Mouse (Mus musculus) left cerebral cortex, postnatal 10 days (tissue): Measurements from ENCODE around the gene Megf8. TPM values are rescaled to one million over a fixed set of nuclear protein-coding genes. Genes with fewer than 3 reads are reported as not detected.

ENCODE experiments used
- DNase-seq, 2 experiments: peaks; one replicate each; pipeline ENCODE4 v3.0.0; 2021 to 2022; ENCODE audit warnings: low spot score in 2 of 2, mixed read lengths in 1 of 2; ENCODE audit errors: extremely low spot score in 1 of 2
- intact Hi-C: fragments of 180-260 bp; cut with DNase I; formaldehyde crosslinking; loops from one replicate; pipeline ENCODE4 v1.15.1; 2025
- total RNA-seq, 2 experiments: library from RNA; stranded (reverse); gene quantifications; 2 replicates each; pipeline ENCODE4 v1.2.3; 2021

Gene Megf8
- total RNA-seq, 2 experiments from 2014 or later = 90.4 to 91.8 TPM

GRCm38 (mm10) chr7:25292107-25292506 lies 24.9 kb upstream of the Megf8 start:
- DNase-seq = peak in 1 of 2 experiments; percentile 55
- intact Hi-C loops = no loop called here

- no peak for DNase-seq
- intact Hi-C loops = no loop called here
Measured at GRCm38 (mm10) chr7:25293191-25293739, 23.7 kb upstream of the Megf8 start.

GRCm38 (mm10) chr7:25294495-25294894 lies 22.5 kb upstream of the Megf8 start:
- no peak for DNase-seq
- intact Hi-C loops = no loop called here

GRCm38 (mm10) chr7:25294960-25295722 lies 21.8 kb upstream of the Megf8 start:
- no peak for DNase-seq
- intact Hi-C loops = no loop called here

GRCm38 (mm10) chr7:25296945-25297453 lies 20.0 kb upstream of the Megf8 start:
- DNase-seq = no peak
- intact Hi-C loops = no loop called here

GRCm38 (mm10) chr7:25297454-25298325 lies 19.3 kb upstream of the Megf8 start, which contains the start of gene Pafah1b3:
Gene Pafah1b3 (minus strand): TSS chr7:25297986.
- peak; percentile 86 to 90 for DNase-seq
- intact Hi-C loops = no loop called here

GRCm38 (mm10) chr7:25301063-25301462 lies 15.9 kb upstream of the Megf8 start, which contains the start of gene Prr19:
Gene Prr19 (plus strand): TSS chr7:25301411.
- peak in 1 of 2 experiments; percentile 73 for DNase-seq
- intact Hi-C loops = no loop called here

- intact Hi-C loops = no loop called here
- no peak for DNase-seq
Measured at GRCm38 (mm10) chr7:25303003-25303684, 13.8 kb upstream of the Megf8 start.

GRCm38 (mm10) chr7:25303685-25304006 lies 13.3 kb upstream of the Megf8 start:
- peak in 1 of 2 experiments; percentile 16 for DNase-seq
- intact Hi-C loops = no loop called here

GRCm38 (mm10) chr7:25305481-25305880 lies 11.5 kb upstream of the Megf8 start:
- intact Hi-C loops = no loop called here
- no peak for DNase-seq

GRCm38 (mm10) chr7:25305956-25306613 lies 10.9 kb upstream of the Megf8 start, which contains the start of gene Tmem145:
Gene Tmem145 (plus strand): TSS chr7:25306106.
- DNase-seq = peak in 1 of 2 experiments; percentile 67
- intact Hi-C loops = no loop called here

- intact Hi-C loops = no loop called here
- no peak for DNase-seq
Measured at GRCm38 (mm10) chr7:25306614-25306996, 10.4 kb upstream of the Megf8 start.

GRCm38 (mm10) chr7:25308702-25309318 lies 8.2 kb upstream of the Megf8 start:
- intact Hi-C loops = no loop called here
- no peak for DNase-seq

- intact Hi-C loops = no loop called here
- no peak for DNase-seq
Measured at GRCm38 (mm10) chr7:25309425-25309824, 7.5 kb upstream of the Megf8 start.

- no peak for DNase-seq
- intact Hi-C loops = no loop called here
Measured at GRCm38 (mm10) chr7:25311193-25311592, 5.8 kb upstream of the Megf8 start.

- no peak for DNase-seq
- intact Hi-C loops = no loop called here
Measured at GRCm38 (mm10) chr7:25313325-25313724, 3.6 kb upstream of the Megf8 start.

- peak in 1 of 2 experiments; percentile 65 for DNase-seq
- intact Hi-C loops = loop anchor here (5.0 kb wide), 3 partner anchors 32 to 72 kb away; no protein-coding TSS in a partner anchor
Measured at GRCm38 (mm10) chr7:25314606-25315305, 2.2 kb upstream of the Megf8 start.
